Mouse (Mus musculus) thymus, postnatal 14 days (tissue): Measurements from ENCODE around the gene Selenom.

Experiments used
- DNase-seq: peaks from one replicate; pipeline ENCODE4 v3.0.0; 2021

Selenom gene

GRCm38 (mm10) chr11:3532101-3532931 lies 17.8 kb downstream of the Selenom start:
- no peak for DNase-seq

- DNase-seq = no peak
Measured at GRCm38 (mm10) chr11:3533406-3533932, 19.0 kb downstream of the Selenom start.

GRCm38 (mm10) chr11:3534956-3535355 lies 20.5 kb downstream of the Selenom start:
- DNase-seq = no peak

GRCm38 (mm10) chr11:3535406-3535986 lies 21.0 kb downstream of the Selenom start:
- DNase-seq = peak; percentile 98

GRCm38 (mm10) chr11:3536082-3536481 lies 21.6 kb downstream of the Selenom start:
- no peak for DNase-seq

- no peak for DNase-seq
Measured at GRCm38 (mm10) chr11:3536745-3537333, 22.4 kb downstream of the Selenom start.

GRCm38 (mm10) chr11:3537711-3538110 lies 23.2 kb downstream of the Selenom start:
- DNase-seq = no peak

- no peak for DNase-seq
Measured at GRCm38 (mm10) chr11:3538341-3538740, 23.9 kb downstream of the Selenom start.

- peak; percentile 89 for DNase-seq
Measured at GRCm38 (mm10) chr11:3539111-3539825, 24.8 kb downstream of the Selenom start.

GRCm38 (mm10) chr11:3539826-3540196 lies 25.3 kb downstream of the Selenom start:
- no peak for DNase-seq

GRCm38 (mm10) chr11:3540451-3541085 lies 26.1 kb downstream of the Selenom start, which contains the start of gene Smtn:
Smtn (minus strand) TSS chr11:3540612.
- DNase-seq = no peak

GRCm38 (mm10) chr11:3541932-3542331 lies 27.4 kb downstream of the Selenom start:
- DNase-seq = no peak

- DNase-seq = no peak
Measured at GRCm38 (mm10) chr11:3543001-3543400, 28.5 kb downstream of the Selenom start.

- no peak for DNase-seq
Measured at GRCm38 (mm10) chr11:3544409-3544808, 29.9 kb downstream of the Selenom start.

GRCm38 (mm10) chr11:3545531-3546241 lies 31.2 kb downstream of the Selenom start:
- DNase-seq = no peak

GRCm38 (mm10) chr11:3546242-3546562 lies 31.7 kb downstream of the Selenom start:
- no peak for DNase-seq

- DNase-seq = no peak
Measured at GRCm38 (mm10) chr11:3547047-3547446, 32.6 kb downstream of the Selenom start.

- no peak for DNase-seq
Measured at GRCm38 (mm10) chr11:3547969-3548368, 33.5 kb downstream of the Selenom start.

GRCm38 (mm10) chr11:3548564-3549295 lies 34.2 kb downstream of the Selenom start:
- no peak for DNase-seq

GRCm38 (mm10) chr11:3549791-3550190 lies 35.3 kb downstream of the Selenom start:
- no peak for DNase-seq

- DNase-seq = no peak
Measured at GRCm38 (mm10) chr11:3554976-3555375, 40.5 kb downstream of the Selenom start.
